8 mouse cellular contexts compared by ENCODE assay signal in genomic region chr13:35503362-35503821, GRCm38 (mm10).
DNase-seq lines count a peak whose midpoint lies in the region; ATAC-seq lines count a peak whose summit lies in the region.

No protein-coding gene starts in this region.

- H3K27me3 ChIP-seq in forebrain, embryonic 14.5 days (replicated peaks; ENCODE audit: control insufficient read depth, insufficient read depth, low read length) = no peaks in the 10 kb centered on the region
- H3K27me3 ChIP-seq in neural tube, embryonic 13.5 days = no peaks in the 10 kb centered on the region
- H3K27me3 ChIP-seq in liver, embryonic 11.5 days (replicated peaks; ENCODE audit: control insufficient read depth, insufficient read depth, low read length) = no peaks in the 10 kb centered on the region

- 48% methylated on average over 16 of the region's 17 CpGs for WGBS in forebrain, embryonic 14.5 days
- WGBS in neural tube, embryonic 13.5 days = 32% methylated on average over 17 of the region's 17 CpGs
- 77% methylated on average over 17 of the region's 17 CpGs for WGBS in liver, embryonic 11.5 days

- no peaks in the 10 kb centered on the region for H3K36me3 ChIP-seq in forebrain, embryonic 14.5 days (ENCODE audit: control insufficient read depth, insufficient read depth, low read length)
- H3K36me3 ChIP-seq in neural tube, embryonic 13.5 days = no peaks in the 10 kb centered on the region
- no peaks in the 10 kb centered on the region for H3K36me3 ChIP-seq in liver, embryonic 11.5 days (ENCODE audit: control insufficient read depth, insufficient read depth, low read length)

- ATAC-seq in forebrain, embryonic 14.5 days = peak; percentile 58
- peak; percentile 92 for ATAC-seq in neural tube, embryonic 13.5 days (ENCODE audit: low read depth)
- no peak for ATAC-seq in liver, embryonic 11.5 days (replicated peaks; ENCODE audit: low FRiP score)
- ATAC-seq in megakaryocyte-erythroid progenitor cell, adult 5-6 weeks (replicated peaks; ENCODE audit: low FRiP score, low TSS enrichment, poor library complexity, severe bottlenecking) = no peak

- no peak overlapping the region for H3K4me3 ChIP-seq in forebrain, embryonic 14.5 days (ENCODE audit: low read depth, low read length)
- H3K4me3 ChIP-seq in neural tube, embryonic 13.5 days = no peak overlapping the region
- H3K4me3 ChIP-seq in liver, embryonic 11.5 days (ENCODE audit: low read depth, low read length) = no peak overlapping the region

- DNase-seq in ovary, adult 18-20 months (ENCODE audit: low spot score) = peak; percentile 62
- no peak for DNase-seq in ovary, postnatal 10 days (ENCODE audit: low spot score)
- peak; percentile 46 for DNase-seq in forebrain, embryonic 14.5 days (ENCODE audit: low spot score)
- DNase-seq in heart, postnatal 4 days = peak; percentile 79
- peak; percentile 69 to 74 for DNase-seq in layer of hippocampus, postnatal 36 days
- no peak for DNase-seq in liver, embryonic 11.5 days (ENCODE audit: low spot score)

- no peak overlapping the region for H3K27ac ChIP-seq in forebrain, embryonic 14.5 days (ENCODE audit: low read depth, low read length)
- H3K27ac ChIP-seq in neural tube, embryonic 13.5 days (replicated peaks) = peak overlapping the region; percentile 59
- H3K27ac ChIP-seq in liver, embryonic 11.5 days (ENCODE audit: low read depth, low read length) = no peak overlapping the region

- H3K4me2 ChIP-seq in forebrain, embryonic 14.5 days (ENCODE audit: low read length) = no peak overlapping the region
- peak overlapping the region; percentile 32 for H3K4me2 ChIP-seq in neural tube, embryonic 13.5 days
- H3K4me2 ChIP-seq in liver, embryonic 11.5 days = no peak overlapping the region

- peaks cover 18% of the 10 kb centered on the region for H3K4me1 ChIP-seq in forebrain, embryonic 14.5 days (ENCODE audit: control insufficient read depth, insufficient read depth, low read length)
- peaks cover 34% of the 10 kb centered on the region for H3K4me1 ChIP-seq in neural tube, embryonic 13.5 days (replicated peaks)
- H3K4me1 ChIP-seq in liver, embryonic 11.5 days (replicated peaks; ENCODE audit: control insufficient read depth, insufficient read depth, low read length) = no peaks in the 10 kb centered on the region

- no peaks in the 10 kb centered on the region for H3K9me3 ChIP-seq in forebrain, embryonic 14.5 days (replicated peaks; ENCODE audit: control insufficient read depth, low read length)
- H3K9me3 ChIP-seq in neural tube, embryonic 13.5 days = no peaks in the 10 kb centered on the region
- no peaks in the 10 kb centered on the region for H3K9me3 ChIP-seq in liver, embryonic 11.5 days (ENCODE audit: control insufficient read depth, low read length)

- no peak overlapping the region for H3K9ac ChIP-seq in forebrain, embryonic 14.5 days (ENCODE audit: low read length)
- no peak overlapping the region for H3K9ac ChIP-seq in neural tube, embryonic 13.5 days
- no peak overlapping the region for H3K9ac ChIP-seq in liver, embryonic 11.5 days (ENCODE audit: low read depth, low read length)

Comparison
In these comparisons a context has a peak if more than half of its experiments do, and no peak if none do; other contexts are left out.
1. DNase-seq: peak in ovary, adult 18-20 months (single experiment), forebrain, embryonic 14.5 days (single experiment), heart, postnatal 4 days (single experiment) and layer of hippocampus, postnatal 36 days (2 of 2); none in ovary, postnatal 10 days (single experiment) and liver, embryonic 11.5 days (single experiment).
2. ATAC-seq: peak in forebrain, embryonic 14.5 days (single experiment) and neural tube, embryonic 13.5 days (single experiment); none in liver, embryonic 11.5 days (single experiment) and megakaryocyte-erythroid progenitor cell, adult 5-6 weeks (single experiment).